Mouse (Mus musculus) hindbrain, embryonic 16.5 days (tissue): ENCODE data around the gene Htr3a. TPM values are rescaled to one million over a fixed set of nuclear protein-coding genes. Genes with fewer than 3 reads are reported as not detected.

Experiments
- ATAC-seq: fragments of 200-750 bp; cut with Nextera tagmentation; 2 replicates; pipeline ENCODE4 v1.8.0; 2017; ENCODE audit warnings: moderate TSS enrichment, moderate library complexity
- H3K27ac ChIP-seq: fragments of 300-500 bp; sonication (generic); 2 replicates; pipeline ENCODE4 v1.5.1; 2014; ENCODE audit warnings: low read depth, mild to moderate bottlenecking, control low read depth, low read length, moderate library complexity
- H3K27me3 ChIP-seq: fragments of 300-500 bp; sonication (generic); replicated peaks from 2 replicates; pipeline ENCODE4 v1.6.1; 2014; ENCODE audit warnings: low read length; ENCODE audit not compliant: control insufficient read depth, insufficient read depth
- H3K36me3 ChIP-seq: fragments of 300-500 bp; sonication (generic); 2 replicates; pipeline ENCODE4 v1.6.1; 2014; ENCODE audit warnings: mild to moderate bottlenecking, low read length, moderate library complexity, mixed read lengths; ENCODE audit not compliant: control insufficient read depth, insufficient read depth
- H3K4me1 ChIP-seq: fragments of 300-500 bp; sonication (generic); 2 replicates; pipeline ENCODE4 v1.6.1; 2014; ENCODE audit warnings: low read depth, low read length; ENCODE audit not compliant: control insufficient read depth, insufficient read depth
- H3K4me2 ChIP-seq: fragments of 300-500 bp; sonication (generic); 2 replicates; pipeline ENCODE4 v1.6.1; 2014; ENCODE audit warnings: mild to moderate bottlenecking, low read length, control low read depth, moderate library complexity
- H3K4me3 ChIP-seq: fragments of 300-500 bp; sonication (generic); 2 replicates; pipeline ENCODE4 v1.5.1; 2014; ENCODE audit warnings: mild to moderate bottlenecking, low read length, control low read depth, moderate library complexity
- H3K9ac ChIP-seq: fragments of 300-500 bp; sonication (generic); 2 replicates; pipeline ENCODE4 v1.6.1; 2014; ENCODE audit warnings: low read depth, mild to moderate bottlenecking, control low read depth, low read length, moderate library complexity
- H3K9me3 ChIP-seq: fragments of 300-500 bp; sonication (generic); 2 replicates; pipeline ENCODE4 v1.6.1; 2014; ENCODE audit warnings: mild to moderate bottlenecking, low read length, moderate library complexity; ENCODE audit not compliant: control insufficient read depth
- WGBS: fragments of 180-500 bp; shearing (Covaris S2); extraction: QIAGEN DNeasy Blood & Tissue Kit; methylation state at CpG from one replicate; pipeline ENCODE4 v1.1.7; 2014; 5-methylcytosine and 5-hydroxymethylcytosine counted together
- polyA plus RNA-seq: library from polyadenylated mRNA; unstranded; fragments of >200 nt; fragmentation: Nextera tagmentation; extraction: Ambion mirVana; gene quantifications from 2 replicates; pipeline ENCODE4 v1.2.1, GENCODE M21; 2015

Htr3a gene
- polyA plus RNA-seq, 1 experiment from 2014 or later, result 1.7 TPM

GRCm38 (mm10) chr9:48895819-48896536 is 14.9 kb downstream of the Htr3a start:
- Histone ChIP-seq H3K9ac (peak overlapping the region; percentile 16; the same call in 1 of the 2 replicates), H3K4me2 (peak overlapping the region; percentile 46), H3K36me3 (no peaks in the 10 kb centered on the region), H3K27me3 (no peaks in the 10 kb centered on the region), H3K9me3 (no peaks in the 10 kb centered on the region), H3K4me3 (0 out of 2 replicates have a peak overlapping the region, but pooled peaks have one; percentile 5), H3K4me1 (peaks cover 7% of the 10 kb centered on the region), H3K27ac (no peak overlapping the region)
- no peak for ATAC-seq
- WGBS, result 9% methylated on average over 18 of the region's 18 CpGs

- H3K4me1 ChIP-seq, result peaks cover 7% of the 10 kb centered on the region
- no peak overlapping the region for H3K27ac ChIP-seq
- H3K36me3 ChIP-seq, result no peaks in the 10 kb centered on the region
- H3K4me2 ChIP-seq, result no peak overlapping the region
- 64% methylated on average over 6 of the region's 6 CpGs for WGBS
- H3K9me3 ChIP-seq, result no peaks in the 10 kb centered on the region
- no peak overlapping the region for H3K9ac ChIP-seq
- H3K4me3 ChIP-seq, result no peak overlapping the region
- ATAC-seq, result no peak
- no peaks in the 10 kb centered on the region for H3K27me3 ChIP-seq
Observed at GRCm38 (mm10) chr9:48894755-48895154, 16.1 kb downstream of the Htr3a start.

GRCm38 (mm10) chr9:48893986-48894385 is 16.9 kb downstream of the Htr3a start:
- Histone ChIP-seq H3K4me3 (no peak overlapping the region), H3K9me3 (no peaks in the 10 kb centered on the region), H3K27ac (no peak overlapping the region), H3K27me3 (no peaks in the 10 kb centered on the region), H3K9ac (no peak overlapping the region), H3K4me1 (peaks cover 7% of the 10 kb centered on the region), H3K36me3 (no peaks in the 10 kb centered on the region), H3K4me2 (no peak overlapping the region)
- WGBS, result 27% methylated on average over 3 of the region's 3 CpGs
- no peak for ATAC-seq

- Histone ChIP-seq H3K27ac (no peak overlapping the region), H3K27me3 (peaks cover 3% of the 10 kb centered on the region), H3K9me3 (no peaks in the 10 kb centered on the region), H3K4me1 (no peaks in the 10 kb centered on the region), H3K36me3 (no peaks in the 10 kb centered on the region), H3K4me2 (no peak overlapping the region), H3K4me3 (no peak overlapping the region), H3K9ac (no peak overlapping the region)
- ATAC-seq, result no peak
- 74% methylated on average over 7 of the region's 7 CpGs for WGBS
Observed at GRCm38 (mm10) chr9:48889093-48889492, 21.8 kb downstream of the Htr3a start.

- no peak overlapping the region for H3K4me2 ChIP-seq
- no peak overlapping the region for H3K9ac ChIP-seq
Observed at GRCm38 (mm10) chr9:48872896-48873295, 38.0 kb downstream of the Htr3a start.

GRCm38 (mm10) chr9:48866523-48867121 is 44.3 kb downstream of the Htr3a start:
- Histone ChIP-seq H3K27me3 (no peaks in the 10 kb centered on the region; the same call in 1 of the 2 replicates), H3K27ac (no peak overlapping the region), H3K4me3 (no peak overlapping the region), H3K36me3 (no peaks in the 10 kb centered on the region), H3K9me3 (no peaks in the 10 kb centered on the region), H3K9ac (no peak overlapping the region), H3K4me2 (no peak overlapping the region), H3K4me1 (no peaks in the 10 kb centered on the region; the same call in none of the 2 replicates)
- no peak for ATAC-seq
- WGBS, result 37% methylated on average over 12 of the region's 12 CpGs

More at GRCm38 (mm10) chr9:48872896-48873295, 38.0 kb downstream of the Htr3a start:
- Histone ChIP-seq H3K9me3 (no peaks in the 10 kb centered on the region), H3K36me3 (no peaks in the 10 kb centered on the region), H3K27ac (no peak overlapping the region), H3K4me1 (no peaks in the 10 kb centered on the region), H3K27me3 (no peaks in the 10 kb centered on the region), H3K4me3 (no peak overlapping the region)
- no peak for ATAC-seq
- 87% methylated on average over 8 of the region's 8 CpGs for WGBS

- 50% methylated on average over 9 of the region's 9 CpGs for WGBS
Observed at GRCm38 (mm10) chr9:48865235-48865634, 45.7 kb downstream of the Htr3a start.

GRCm38 (mm10) chr9:48861481-48861880 is 49.4 kb downstream of the Htr3a start:
- ATAC-seq, result no peak
- Histone ChIP-seq H3K9ac (no peak overlapping the region), H3K27ac (no peak overlapping the region), H3K36me3 (no peaks in the 10 kb centered on the region), H3K4me1 (no peaks in the 10 kb centered on the region; the same call in none of the 2 replicates), H3K4me2 (no peak overlapping the region), H3K4me3 (no peak overlapping the region), H3K27me3 (no peaks in the 10 kb centered on the region; the same call in 1 of the 2 replicates), H3K9me3 (no peaks in the 10 kb centered on the region)
- WGBS, result 91% methylated on average over 10 of the region's 10 CpGs

More at GRCm38 (mm10) chr9:48865235-48865634, 45.7 kb downstream of the Htr3a start:
- Histone ChIP-seq H3K4me3 (no peak overlapping the region), H3K9me3 (no peaks in the 10 kb centered on the region), H3K27ac (no peak overlapping the region), H3K9ac (no peak overlapping the region), H3K4me1 (no peaks in the 10 kb centered on the region; the same call in none of the 2 replicates), H3K36me3 (no peaks in the 10 kb centered on the region), H3K4me2 (no peak overlapping the region), H3K27me3 (no peaks in the 10 kb centered on the region; the same call in 1 of the 2 replicates)
- ATAC-seq, result no peak

GRCm38 (mm10) chr9:48860526-48860845 is 50.4 kb downstream of the Htr3a start:
- 4% methylated on average over 6 of the region's 6 CpGs for WGBS
- H3K9ac ChIP-seq, result no peak overlapping the region
- no peak overlapping the region for H3K27ac ChIP-seq
- no peak overlapping the region for H3K4me3 ChIP-seq
- H3K9me3 ChIP-seq, result no peaks in the 10 kb centered on the region
- ATAC-seq, result peak; percentile 68; the same call in 1 of the 2 replicates
- no peak overlapping the region for H3K4me2 ChIP-seq
- H3K4me1 ChIP-seq, result no peaks in the 10 kb centered on the region
- H3K36me3 ChIP-seq, result no peaks in the 10 kb centered on the region
- H3K27me3 ChIP-seq, result no peaks in the 10 kb centered on the region; the same call in 1 of the 2 replicates
